Mouse (Mus musculus) lung, postnatal 0 days (tissue): Measurements from ENCODE around the gene Emid1.

Experiments
- CTCF ChIP-seq: IDR thresholded peaks from 2 replicates; pipeline ENCODE4 v1.5.1; 2016; ENCODE audit warnings: antibody characterized with exemption, mild to moderate bottlenecking
- EP300 ChIP-seq: IDR thresholded peaks from 2 replicates; pipeline ENCODE4 v1.6.1; 2016; ENCODE audit warnings: antibody characterized with exemption, mild to moderate bottlenecking, control low read depth

- no peak for TF ChIP-seq CTCF
- TF ChIP-seq EP300, result no peak
Observed at GRCm38 (mm10) chr11:5176685-5177084, 24.6 kb upstream of the Emid1 start.
